In genomic region chr7:142071212-142071578, GRCm38 (mm10) we compare ENCODE assay signal across 10 mouse cellular contexts. TPM values are rescaled to one million over a fixed set of nuclear protein-coding genes. Genes with fewer than 3 reads are reported as not detected.
A peak's percentile ranks its signal among the peaks of the same experiment; 100 is the strongest.
DNase-seq lines count a peak whose midpoint lies in the region; ATAC-seq and TF ChIP-seq lines count a peak whose summit lies in the region.
"Had no signal": no experiment of that assay in that cellular context is flagged by ENCODE, and none has a peak within 500 bp of the region (broad histone marks: within the 10 kb centered on the region; RNA-seq: fewer than 3 reads in every experiment).

No protein-coding gene starts in this region.

- H3K4me2 ChIP-seq in heart, embryonic 16.5 days (ENCODE audit: low read depth, low read length): peak overlapping the region; percentile 42
- H3K4me2 ChIP-seq in midbrain, embryonic 11.5 days: peak overlapping the region; percentile 23

- no peaks in the 10 kb centered on the region for H3K36me3 ChIP-seq in heart, embryonic 16.5 days (ENCODE audit: control insufficient read depth, insufficient read depth)
- no peaks in the 10 kb centered on the region for H3K36me3 ChIP-seq in midbrain, embryonic 11.5 days (ENCODE audit: control insufficient read depth, insufficient read depth, low read length)
- H3K36me3 ChIP-seq: G1E had no signal

- no peaks in the 10 kb centered on the region; the same call in 1 of the 2 replicates for H3K27me3 ChIP-seq in heart, embryonic 16.5 days (ENCODE audit: control insufficient read depth, insufficient read depth, low read length)
- no peaks in the 10 kb centered on the region; the same call in 1 of the 2 replicates for H3K27me3 ChIP-seq in midbrain, embryonic 11.5 days (ENCODE audit: control insufficient read depth, insufficient read depth, low read length)

- no peaks in the 10 kb centered on the region for H3K9me3 ChIP-seq in heart, embryonic 16.5 days (replicated peaks; ENCODE audit: control insufficient read depth, low read length)
- H3K9me3 ChIP-seq in midbrain, embryonic 11.5 days (ENCODE audit: control insufficient read depth, low read length): no peaks in the 10 kb centered on the region
- H3K9me3 ChIP-seq: G1E had no signal

- WGBS in heart, embryonic 16.5 days: 7% methylated on average over 10 of the region's 10 CpGs
- WGBS in midbrain, embryonic 11.5 days: 11% methylated on average over 10 of the region's 10 CpGs

- no peak for DNase-seq in heart, postnatal 36 days
- no peak for DNase-seq in midbrain, embryonic 11.5 days (ENCODE audit: low spot score, missing footprints)
- no peak for DNase-seq in thymus, postnatal 36 days
- DNase-seq in thymus, postnatal 25 days: no peak
- DNase-seq in yolk sac, embryonic 10.5 days (ENCODE audit: low spot score): no peak
- DNase-seq: layer of hippocampus, adult 9-11 months had no signal

- no peak overlapping the region for H3K27ac ChIP-seq in heart, embryonic 16.5 days (ENCODE audit: low read length)
- no peak overlapping the region for H3K27ac ChIP-seq in cortical plate, adult 2 months (ENCODE audit: insufficient read depth, low read length)
- H3K27ac ChIP-seq in midbrain, embryonic 11.5 days (ENCODE audit: low read depth, low read length): no peak overlapping the region

- TF ChIP-seq POLR2A in cortical plate, adult 2 months (IDR thresholded peaks at IDR 0.05; ENCODE audit: extremely low read depth, insufficient read depth, low read length): no peak

- ATAC-seq in heart, embryonic 16.5 days (replicated peaks; ENCODE audit: extremely low read depth, insufficient read depth, low FRiP score): no peak
- ATAC-seq in hematopoietic stem cell, adult 5-6 weeks (replicated peaks in 1 of 2; ENCODE audit: insufficient read depth in 1 of 2, low FRiP score in 2 of 2, low TSS enrichment in 1 of 2, low read depth in 1 of 2, poor library complexity in 2 of 2, severe bottlenecking in 2 of 2): peak; percentile 30 to 33; a peak in 3 of 4 replicates
- ATAC-seq in midbrain, embryonic 11.5 days (ENCODE audit: low FRiP score): peak; percentile 62; the same call in 1 of the 2 replicates

- peaks cover 8% of the 10 kb centered on the region; the same call in 1 of the 2 replicates for H3K4me1 ChIP-seq in heart, embryonic 16.5 days (ENCODE audit: control insufficient read depth, insufficient read depth, low read length)
- no peaks in the 10 kb centered on the region for H3K4me1 ChIP-seq in cortical plate, adult 2 months (ENCODE audit: control insufficient read depth, insufficient read depth, low read length)
- peaks cover 3% of the 10 kb centered on the region; the same call in 1 of the 2 replicates for H3K4me1 ChIP-seq in midbrain, embryonic 11.5 days (ENCODE audit: control insufficient read depth, insufficient read depth, low read length)

- H3K4me3 ChIP-seq in heart, embryonic 16.5 days (ENCODE audit: low read length): 0 out of 2 replicates have a peak overlapping the region, but pooled peaks have one; percentile 4
- H3K4me3 ChIP-seq in cortical plate, adult 2 months (ENCODE audit: insufficient read depth, low read length): 0 out of 2 replicates have a peak overlapping the region, but pooled peaks have one; percentile 3
- no peak overlapping the region for H3K4me3 ChIP-seq in midbrain, embryonic 11.5 days (ENCODE audit: low read depth, low read length)

- no peak overlapping the region for H3K9ac ChIP-seq in heart, embryonic 16.5 days (ENCODE audit: low read length)
- 0 out of 2 replicates have a peak overlapping the region, but pooled peaks have one; percentile 9 for H3K9ac ChIP-seq in midbrain, embryonic 11.5 days (ENCODE audit: low read length)

- no peak for TF ChIP-seq CTCF in cortical plate, adult 2 months (IDR thresholded peaks at IDR 0.05; ENCODE audit: extremely low read depth, insufficient read depth, low read length)

- intact Hi-C loops in heart, postnatal 36 days (cut with DNase I): loop anchor here (1.0 to 2.0 kb wide), 2 partner anchors 25 to 54 kb away; no protein-coding TSS in a partner anchor

RNA-seq across cellular contexts. Expression of gene Mob2, which starts 10.3 kb away (rescaled TPM):
- 54.3 and 56.3 TPM in 2 replicates for polyA plus RNA-seq in heart, embryonic 16.5 days (2015; fragmentation: Nextera tagmentation; extraction: Ambion mirVana)
- 10 to 100 TPM; 43.6 to 43.8 TPM for total RNA-seq in heart, postnatal 36 days (2021)
- 49.3 and 50.7 TPM in 2 replicates for polyA plus RNA-seq in cortical plate, adult 2 months (2012; rRNA removed)
- 53.6 and 72.9 TPM in 2 replicates for total RNA-seq in hematopoietic stem cell, adult 5-6 weeks (2017)
- 59.2 and 60.2 TPM in 2 replicates for polyA plus RNA-seq in midbrain, embryonic 11.5 days (2014; fragmentation: Nextera tagmentation; extraction: Ambion mirVana)

RNA-seq across cellular contexts. Expression of gene Dusp8, which starts 24.4 kb away (rescaled TPM):
- polyA plus RNA-seq in heart, embryonic 16.5 days (2015; fragmentation: Nextera tagmentation; extraction: Ambion mirVana): 9.3 and 11.1 TPM in 2 replicates
- 10 to 100 TPM; 33.2 to 46.2 TPM for total RNA-seq in heart, postnatal 36 days (2021)
- polyA plus RNA-seq in cortical plate, adult 2 months (2012; rRNA removed): 94.9 and 102 TPM in 2 replicates
- total RNA-seq in hematopoietic stem cell, adult 5-6 weeks (2017): 0.15 TPM in 1 of 2 replicates, not detected in the other
- polyA plus RNA-seq in midbrain, embryonic 11.5 days (2014; fragmentation: Nextera tagmentation; extraction: Ambion mirVana): 14.5 and 15.7 TPM in 2 replicates
- polyA plus RNA-seq: G1E had no signal

RNA-seq across cellular contexts. Expression of gene Gm45618, which starts 49.3 kb away (rescaled TPM):
- polyA plus RNA-seq in heart, embryonic 16.5 days (2015; fragmentation: Nextera tagmentation; extraction: Ambion mirVana): not detected in 2 replicates
- not detected for total RNA-seq in heart, postnatal 36 days (2021)
- polyA plus RNA-seq in cortical plate, adult 2 months (2012; rRNA removed): not detected in 2 replicates
- total RNA-seq in hematopoietic stem cell, adult 5-6 weeks (2017): not detected in 2 replicates
- polyA plus RNA-seq in midbrain, embryonic 11.5 days (2014; fragmentation: Nextera tagmentation; extraction: Ambion mirVana): not detected in 2 replicates
- total RNA-seq: G1E had no signal
- polyA plus RNA-seq: G1E had no signal
